Mouse (Mus musculus): Measurements from ENCODE around the gene Mr1.

- TF ChIP-seq POLR2A (IDR thresholded peaks at IDR 0.05; ENCODE audit: low read depth, low read length) (no peak), CTCF (IDR thresholded peaks at IDR 0.05; ENCODE audit: borderline replicate concordance, insufficient read depth, low read length) (no peak)
These were observed 614 bp upstream of the Mr1 start for GRCm38 (mm10) chr1:155147228-155147627.

All from embryonic fibroblast, embryonic 13.5 days (primary cell).